Mouse (Mus musculus): ENCODE measurements around the gene Cldn9.

Cldn9 gene

DNA sequence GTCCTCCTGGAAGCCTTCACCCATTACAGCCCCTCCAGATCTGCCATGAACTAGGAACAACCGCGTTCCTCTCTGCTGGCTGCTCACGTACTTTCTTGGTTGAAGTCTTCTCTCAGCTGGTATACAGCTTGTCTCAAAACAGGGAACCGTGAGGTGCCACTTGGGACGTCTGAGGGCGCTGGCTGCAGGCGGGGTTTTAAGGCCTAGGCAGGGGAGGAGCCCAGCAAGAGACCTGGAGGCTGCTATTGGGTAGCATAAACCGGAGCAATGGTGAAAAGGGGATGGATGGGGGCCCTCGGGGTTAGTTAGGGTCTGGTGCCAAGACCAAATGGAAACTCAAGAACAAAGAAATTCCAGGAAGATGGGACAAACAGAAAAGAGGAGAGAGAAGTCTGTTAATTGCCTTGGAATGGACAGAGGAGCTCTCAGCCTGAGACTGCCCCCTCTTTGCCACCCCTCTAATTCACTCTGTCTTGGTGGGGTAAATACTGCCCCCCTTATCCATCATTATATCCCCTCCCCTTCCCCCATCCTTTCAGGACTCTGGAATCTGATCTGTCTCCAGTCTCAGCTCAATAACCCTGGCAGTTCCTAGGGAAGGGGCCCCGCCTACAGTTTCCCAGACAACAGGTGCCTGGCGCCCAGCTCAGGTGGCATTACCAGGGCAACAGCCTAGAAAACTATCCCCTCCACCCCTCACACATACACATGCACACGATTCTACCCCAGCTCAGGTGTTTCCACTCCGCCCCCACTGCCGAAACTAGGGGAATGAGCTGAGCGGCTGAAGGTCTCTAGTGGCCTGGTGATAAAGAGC is at the start of gene Cldn9:
TSS of gene Cldn9 (minus strand) at position 171 of the 817 bp plus-strand sequence.
- DNase-seq = no peak

DNA sequence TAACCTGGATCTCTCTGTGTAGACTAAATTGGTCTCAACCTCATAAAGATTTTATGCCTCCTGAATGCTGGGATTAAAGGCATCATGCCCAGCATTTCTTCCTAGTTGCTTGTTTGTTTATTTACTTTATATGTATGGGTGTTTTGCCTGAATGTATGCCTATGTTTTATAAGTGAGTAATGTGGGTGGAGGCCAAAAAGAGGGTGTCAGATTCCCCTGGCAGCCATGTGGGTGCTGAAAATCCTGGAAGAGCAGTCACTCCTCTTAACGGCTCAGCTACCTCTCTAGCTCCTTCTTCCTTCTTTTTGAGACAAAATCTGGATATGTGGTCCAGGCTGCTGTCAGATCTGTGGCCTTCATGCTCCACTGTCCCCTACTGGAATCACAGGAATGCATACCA is 46.6 kb upstream of the Cldn9 start:
- no peak for DNase-seq

DNA sequence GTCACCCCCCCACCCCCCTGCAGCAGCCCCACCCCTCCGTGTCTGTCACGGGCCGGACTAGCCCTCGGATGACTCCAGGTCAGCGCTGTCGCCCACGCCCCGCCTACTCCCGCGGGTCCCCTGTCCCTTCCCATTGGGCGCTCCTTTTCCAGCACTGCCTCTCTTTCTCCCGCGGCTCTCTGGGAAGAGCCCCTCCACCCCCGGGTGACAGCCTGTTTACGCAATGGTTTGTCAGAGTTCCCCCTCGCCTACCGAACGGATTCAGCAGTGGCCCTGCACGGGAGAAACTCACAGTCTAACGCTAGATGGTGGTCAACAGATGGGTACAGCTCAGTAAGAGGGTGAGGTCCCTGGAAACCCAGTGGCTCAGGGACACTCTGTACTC is 42.9 kb upstream of the Cldn9 start:
- peak; percentile 88 for DNase-seq

DNA sequence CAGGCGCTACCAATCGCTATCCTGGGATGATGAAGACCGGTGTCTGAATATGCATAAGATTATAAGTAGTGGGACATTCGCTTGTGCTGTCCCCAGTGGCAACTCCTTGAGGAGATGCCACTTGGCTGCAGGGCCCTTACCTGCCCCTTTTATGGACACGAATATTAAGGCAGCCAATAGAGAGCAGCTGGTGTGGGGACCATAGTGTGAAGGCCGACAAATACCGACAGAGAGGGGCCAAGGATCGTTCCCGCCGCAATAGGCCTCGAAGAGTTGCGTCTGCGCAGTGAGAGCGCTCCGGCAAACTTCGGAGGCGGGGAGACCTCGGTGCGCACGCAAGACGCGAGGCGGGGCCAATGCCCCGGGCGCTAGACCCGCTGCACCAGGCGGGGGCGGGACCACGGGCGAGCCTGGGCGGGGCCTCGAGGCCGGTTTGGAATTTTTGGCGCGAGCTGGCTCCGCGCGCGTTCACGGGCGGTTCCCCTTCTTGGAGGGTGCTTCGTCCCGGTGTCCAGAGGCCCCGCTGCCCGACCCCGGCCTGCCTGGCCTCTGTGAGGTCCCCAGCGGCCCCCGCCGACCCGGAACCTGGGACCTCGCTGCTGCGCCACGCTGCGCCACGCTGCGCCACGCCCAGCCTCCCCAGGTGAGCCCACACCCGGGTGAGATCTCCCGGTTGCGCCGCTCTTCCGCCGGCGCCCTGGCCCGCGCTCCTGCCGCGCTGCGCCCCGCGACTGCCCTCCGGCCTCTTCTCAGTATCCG is 42.4 kb upstream of the Cldn9 start, which contains the start of gene Pkmyt1:
TSS of gene Pkmyt1 (plus strand) at position 338 of the 759 bp plus-strand sequence.
- DNase-seq = peak; percentile 96

DNA sequence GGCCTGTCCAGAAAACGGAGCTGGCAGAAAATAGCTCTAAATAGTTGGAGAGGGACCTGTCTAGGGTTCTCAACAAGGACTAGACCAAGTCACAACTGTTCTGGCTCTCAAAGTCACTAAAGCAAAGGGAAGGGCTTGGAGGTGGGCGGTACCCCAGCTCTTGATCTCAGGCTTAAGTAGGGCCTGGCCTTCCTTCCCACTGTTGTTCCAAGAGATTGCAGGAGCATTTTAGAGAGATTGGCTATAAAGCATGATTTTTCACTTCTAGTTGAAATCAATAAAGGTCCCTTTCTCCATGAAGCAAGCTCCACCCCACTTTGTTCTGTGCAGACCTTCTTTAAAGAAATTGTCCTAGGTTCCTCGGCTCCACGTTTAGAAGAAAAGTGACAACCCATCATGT is 41.7 kb upstream of the Cldn9 start:
- no peak for DNase-seq

DNA sequence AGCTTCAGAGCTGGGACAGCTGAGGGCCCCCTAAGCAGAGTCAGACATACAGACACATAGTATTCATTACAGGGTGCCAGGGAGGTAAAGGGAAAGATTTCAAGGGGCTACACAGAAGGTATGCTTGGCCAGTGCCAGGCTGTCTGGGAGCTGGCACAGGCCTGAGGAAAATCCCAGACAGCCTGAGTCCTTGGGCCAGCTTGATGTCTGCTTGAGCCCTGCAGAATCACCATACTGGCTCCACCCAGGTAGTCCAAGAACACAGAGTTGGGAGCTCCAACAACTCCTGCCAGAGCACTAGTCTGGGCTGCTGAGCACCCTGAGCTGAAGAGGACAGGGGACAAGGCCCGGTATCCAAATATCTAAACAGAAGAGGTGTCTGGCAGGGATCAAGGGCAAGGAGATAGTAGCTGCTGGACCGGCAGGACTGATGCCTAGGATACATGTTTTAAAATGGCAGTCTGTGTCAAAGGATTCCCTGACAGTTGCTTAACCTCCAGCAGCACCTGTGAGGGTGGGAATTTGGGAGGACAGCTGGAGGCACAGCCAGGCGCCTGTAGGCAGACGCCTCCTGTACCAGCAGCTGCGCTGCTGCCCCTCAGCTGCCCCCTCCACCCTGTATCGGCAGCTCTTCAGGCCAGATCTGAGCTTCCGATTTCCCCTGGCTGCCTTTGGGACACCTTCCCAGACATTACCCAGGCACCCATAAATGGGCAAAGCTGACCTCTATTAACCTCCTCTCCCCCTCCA is 38.7 kb upstream of the Cldn9 start, which contains the start of gene 1520401A03Rik:
TSS of gene 1520401A03Rik (minus strand) at position 408 of the 750 bp plus-strand sequence.
- no peak for DNase-seq

DNA sequence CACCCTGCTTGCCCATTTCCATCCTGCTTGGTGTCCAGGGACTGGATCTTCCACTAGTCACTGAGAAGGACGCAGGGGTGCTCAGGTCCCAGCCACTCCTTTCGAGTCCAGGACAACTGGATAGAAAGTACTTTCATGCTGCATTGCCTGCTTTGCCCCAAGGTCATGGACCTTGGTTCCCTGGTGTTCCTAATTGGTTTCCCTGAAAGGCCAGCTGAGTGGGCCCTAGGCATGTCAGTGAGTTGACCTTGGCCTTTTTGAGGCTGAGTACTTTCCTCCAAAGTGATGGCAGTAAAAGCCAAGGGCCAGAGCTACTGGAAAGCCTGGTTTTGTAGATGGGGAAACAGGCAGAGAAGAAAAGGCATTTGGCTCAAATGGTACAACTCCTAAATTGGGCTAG is 38.1 kb upstream of the Cldn9 start:
- DNase-seq = no peak

DNA sequence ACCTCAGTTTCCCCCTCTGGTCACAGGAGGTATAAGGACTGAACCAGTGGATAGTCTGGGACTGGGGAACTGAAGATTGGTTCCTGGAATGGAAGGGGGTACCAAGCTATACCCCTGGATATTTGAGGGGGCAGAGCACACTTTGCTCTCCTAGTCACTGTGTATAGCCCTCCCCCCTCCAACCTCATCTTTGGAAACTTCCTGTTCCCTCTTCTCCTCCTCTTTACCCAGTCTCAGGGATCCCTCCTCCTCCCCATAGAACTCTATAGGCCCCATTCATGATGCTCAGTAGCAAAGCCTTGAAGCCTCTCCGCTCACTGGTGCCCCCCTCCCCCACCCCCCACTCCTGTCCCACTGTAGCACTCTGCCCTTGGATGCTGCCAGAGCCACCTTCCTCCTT is 35.6 kb upstream of the Cldn9 start:
- no peak for DNase-seq

DNA sequence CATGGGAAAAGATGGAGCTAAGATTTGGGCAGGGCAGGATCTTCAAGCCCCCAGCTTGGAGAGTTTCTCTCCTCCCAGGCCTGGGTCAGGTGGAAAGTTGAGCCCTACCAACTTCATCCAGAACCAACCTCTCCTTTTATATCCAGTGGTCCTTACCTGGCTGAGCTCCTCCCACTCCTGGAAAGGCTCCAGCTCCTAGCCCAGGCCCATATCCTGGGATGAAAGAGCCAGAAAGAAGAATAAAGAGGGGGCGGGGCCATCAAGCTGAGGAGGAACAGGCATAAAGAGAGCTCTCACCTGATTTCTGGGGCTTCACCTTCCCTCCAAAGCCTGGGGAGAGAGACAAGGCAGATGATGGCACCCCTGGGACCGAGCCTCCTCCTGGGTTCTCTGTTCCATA is 33.2 kb upstream of the Cldn9 start:
- no peak for DNase-seq

DNA sequence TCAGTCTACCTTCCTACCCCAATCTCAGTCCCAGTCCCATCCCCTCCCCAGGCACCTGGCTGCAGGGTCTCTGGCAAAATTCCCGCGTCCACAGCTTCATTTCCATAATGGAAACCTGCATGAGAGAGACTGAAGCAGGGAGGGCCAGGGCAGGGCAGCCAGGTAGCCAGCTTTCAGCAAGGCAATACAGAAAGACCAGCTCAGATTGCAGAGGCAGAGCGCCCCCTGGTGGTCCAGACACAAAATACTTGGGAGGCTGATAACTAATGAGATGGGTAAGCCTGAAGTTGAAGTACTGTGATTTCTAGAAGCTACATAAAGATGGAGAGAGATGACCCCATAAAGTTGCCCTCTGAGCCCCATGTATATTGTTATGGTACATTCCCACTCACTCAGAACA is 22.4 kb upstream of the Cldn9 start:
- peak; percentile 79 for DNase-seq

DNA sequence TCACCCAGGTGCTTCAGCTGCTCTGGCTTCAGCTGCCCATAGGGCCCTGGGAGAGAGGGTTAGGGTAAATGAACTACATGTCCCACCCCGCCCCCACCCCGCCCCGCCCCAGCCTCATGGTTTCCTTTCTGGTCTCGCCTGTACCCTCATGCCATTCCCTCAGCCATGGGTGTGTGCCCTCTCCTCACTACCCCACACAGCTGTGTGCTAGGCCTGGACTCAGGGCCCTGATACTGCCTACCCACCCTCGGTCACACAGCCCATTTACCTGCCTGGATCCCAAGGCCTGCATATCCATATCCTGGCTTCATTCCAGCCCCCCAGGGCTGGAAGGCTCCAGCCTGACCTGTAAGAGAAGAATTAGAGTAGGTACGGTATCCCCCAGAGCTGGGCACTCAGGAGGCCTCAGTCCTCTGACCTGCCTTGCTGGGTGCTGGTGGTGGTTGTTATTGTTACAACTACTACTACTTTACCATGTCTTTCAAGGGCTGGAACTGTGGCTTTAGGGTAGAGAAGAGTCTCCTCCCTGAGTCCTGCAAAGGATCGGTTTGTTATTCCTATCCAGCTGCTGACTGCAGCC is 21.8 kb upstream of the Cldn9 start:
- no peak for DNase-seq

DNA sequence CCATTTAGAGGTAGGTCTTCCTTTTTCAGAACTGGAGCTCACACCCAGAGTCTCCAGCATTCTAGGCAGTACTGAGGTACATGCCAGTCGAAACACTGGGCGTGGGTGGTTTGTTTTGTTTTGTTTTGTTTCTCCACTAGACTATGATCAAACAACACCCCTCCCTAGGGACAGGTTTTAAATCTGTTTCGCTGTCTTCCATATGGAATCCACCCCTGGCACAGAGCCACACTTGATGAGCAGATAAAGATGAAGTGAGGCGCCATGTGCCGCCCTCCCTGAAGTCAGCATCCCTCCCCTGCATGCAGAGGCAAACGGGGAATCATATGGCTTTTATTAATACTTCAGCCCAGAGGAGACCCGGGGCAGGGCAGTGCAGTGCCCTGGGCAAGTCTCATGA is 20.9 kb upstream of the Cldn9 start:
- DNase-seq = no peak

DNA sequence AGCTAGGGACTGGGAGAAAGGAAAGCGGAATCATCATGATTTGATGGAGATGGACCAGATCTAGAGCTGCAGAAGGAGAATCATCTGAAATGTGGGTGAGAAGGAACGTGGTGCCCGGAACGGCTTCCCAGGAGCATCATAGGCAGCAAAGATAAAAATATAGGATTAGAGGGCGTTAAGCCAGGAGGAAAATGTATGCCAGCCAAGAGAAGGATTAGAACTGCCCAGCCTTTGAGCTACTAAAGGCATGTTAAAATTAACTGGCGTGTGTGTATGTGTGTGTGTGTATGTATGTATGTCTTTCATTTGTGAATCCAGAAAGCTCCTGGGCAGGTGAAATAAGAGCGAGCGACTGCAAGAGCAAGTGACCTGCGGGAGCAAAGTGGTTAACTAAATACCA is 19.5 kb upstream of the Cldn9 start:
- no peak for DNase-seq

DNA sequence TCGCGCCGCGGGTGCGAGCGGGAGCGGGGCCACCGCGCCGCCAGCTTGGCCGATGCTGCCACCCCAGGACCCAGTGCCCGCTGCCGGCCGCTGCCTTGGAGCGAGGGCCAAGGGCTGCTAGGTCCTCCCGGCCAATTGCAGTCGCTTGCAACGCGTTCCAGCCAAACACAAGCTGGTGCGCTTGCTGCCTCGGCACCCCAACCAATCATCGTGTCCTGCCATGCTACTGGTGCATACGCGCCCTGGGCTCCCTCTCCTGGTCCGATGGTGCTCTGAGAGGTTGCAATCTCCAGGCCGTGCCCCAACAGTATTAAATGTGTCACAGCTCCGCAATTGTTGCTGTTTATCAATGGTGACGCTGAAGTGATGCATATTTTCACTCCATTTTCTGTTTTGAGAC is 16.3 kb upstream of the Cldn9 start:
- DNase-seq = peak; percentile 97

DNA sequence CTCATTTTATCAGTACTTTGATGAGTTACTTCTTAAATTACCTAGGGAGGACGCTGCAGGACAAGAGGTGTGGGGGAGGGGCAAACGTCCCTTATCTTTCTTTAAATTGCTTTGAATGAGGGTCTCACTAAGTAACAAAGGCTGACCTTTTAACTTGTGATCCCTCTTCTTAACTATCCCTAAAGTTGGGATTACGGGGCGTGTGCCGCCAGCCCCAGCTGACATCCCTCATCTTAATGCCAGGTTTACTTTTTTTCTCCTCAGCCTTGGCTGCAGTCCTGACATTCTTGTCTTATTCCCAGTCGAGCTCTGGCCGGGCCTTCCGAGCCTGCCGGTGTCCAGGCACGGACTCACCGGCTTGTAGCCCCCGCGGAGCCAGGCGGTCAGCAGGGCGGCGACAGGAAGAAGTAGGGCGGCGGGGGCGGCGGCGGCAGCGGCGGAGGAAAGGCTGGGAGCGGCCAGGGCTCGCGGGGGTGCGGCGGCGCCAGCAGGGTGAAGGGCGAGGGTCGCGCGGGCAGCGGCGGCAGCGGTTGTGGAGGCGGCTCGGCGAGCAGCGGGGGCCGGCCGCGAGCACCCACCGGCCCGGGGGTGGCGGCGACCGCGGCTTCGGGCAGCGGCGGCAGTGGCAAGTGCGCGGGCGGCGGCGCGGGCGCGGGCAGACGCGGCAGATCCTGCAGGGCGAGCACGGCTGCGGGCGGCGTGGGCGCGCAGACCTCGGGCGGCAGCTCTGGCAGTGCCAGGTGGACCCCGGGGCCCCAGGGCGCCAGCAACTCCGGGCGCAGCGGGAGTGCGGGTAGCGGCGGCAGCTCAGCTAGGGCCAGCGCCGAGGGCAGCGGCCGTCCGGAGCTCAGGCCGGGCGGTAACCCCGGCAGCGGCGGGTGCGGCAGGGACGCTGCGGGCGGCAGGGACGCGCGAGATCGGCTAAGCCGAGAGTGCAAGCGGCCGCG is 15.6 kb upstream of the Cldn9 start:
- DNase-seq = peak; percentile 71

DNA sequence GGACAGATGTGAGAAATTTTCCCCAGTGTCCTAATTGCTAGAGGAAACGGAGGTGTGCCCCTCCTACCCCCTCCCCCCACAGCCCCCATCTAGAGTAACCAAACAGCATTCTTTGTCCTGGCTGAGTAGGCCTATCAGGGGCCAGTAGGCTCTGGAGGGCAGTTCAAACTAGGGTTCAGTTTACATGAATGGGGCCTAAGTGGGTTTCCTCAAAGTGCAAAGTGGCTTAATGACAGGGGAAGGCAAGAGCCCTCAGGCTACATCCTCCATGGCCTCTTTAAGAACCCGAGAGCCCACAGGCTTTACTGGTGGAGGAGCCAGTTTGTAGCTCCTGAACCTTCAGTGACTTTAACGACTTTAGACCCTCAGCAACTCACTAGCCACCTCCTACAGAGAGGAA is 12.0 kb upstream of the Cldn9 start:
- DNase-seq = no peak

DNA sequence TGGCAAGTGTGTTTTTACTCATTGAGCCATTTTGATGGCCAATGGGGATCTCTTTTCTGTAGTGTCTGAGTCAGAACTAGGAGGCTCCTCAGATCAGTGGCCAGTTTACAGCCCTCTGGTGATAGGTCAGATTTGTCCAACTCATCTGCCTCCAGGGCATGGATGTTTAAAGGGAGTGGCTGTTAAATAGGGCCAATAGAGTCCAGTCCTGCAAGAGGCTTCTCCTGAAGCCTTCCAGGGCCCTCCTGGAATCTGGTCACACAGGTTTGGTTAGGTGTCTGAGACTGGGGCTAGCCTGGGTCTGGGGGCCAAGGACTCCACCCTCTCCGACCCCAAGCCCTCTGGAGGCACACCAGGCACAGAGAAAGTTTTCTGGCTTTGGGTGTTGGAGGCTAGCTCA is 10.7 kb upstream of the Cldn9 start:
- no peak for DNase-seq

DNA sequence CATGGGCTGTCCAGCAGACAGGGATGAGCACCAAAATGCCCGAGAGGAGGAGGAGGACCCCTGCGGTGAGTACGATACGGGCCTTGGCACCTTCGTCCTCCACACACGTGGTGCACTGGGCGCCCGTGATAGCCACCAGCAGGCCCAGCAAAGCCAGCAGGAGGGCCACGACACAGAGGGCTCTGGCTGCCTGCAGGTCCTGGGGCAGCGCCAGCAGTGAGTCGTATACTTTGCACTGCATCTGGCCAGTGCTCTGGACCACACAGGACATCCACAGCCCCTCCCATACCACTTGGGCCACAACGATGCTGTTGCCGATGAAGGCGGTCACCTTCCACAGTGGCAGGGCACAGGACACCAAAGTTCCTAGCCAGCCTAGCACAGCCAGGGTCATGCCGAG is 600 bp downstream of the Cldn9 start:
- no peak for DNase-seq

DNA sequence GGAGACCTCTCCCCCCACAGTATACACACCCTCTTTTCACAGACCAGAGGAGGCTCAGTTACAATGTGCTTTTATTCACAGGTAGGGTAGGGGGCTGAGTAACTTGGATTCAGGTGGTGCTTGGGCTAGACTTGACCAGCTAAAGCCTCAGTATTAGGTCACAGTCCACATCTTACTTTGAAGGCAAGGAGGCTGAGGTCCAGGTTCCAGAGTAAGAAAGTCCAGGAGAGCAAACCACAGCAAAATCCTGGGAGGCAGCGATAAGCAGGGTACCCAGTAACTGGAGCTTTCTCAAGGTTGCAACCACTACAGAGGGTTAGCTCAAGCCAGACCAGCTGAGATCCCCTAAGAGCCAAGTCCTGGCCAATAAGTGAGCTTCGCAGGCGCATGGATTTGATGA is 1.3 kb downstream of the Cldn9 start:
- DNase-seq = no peak

DNA sequence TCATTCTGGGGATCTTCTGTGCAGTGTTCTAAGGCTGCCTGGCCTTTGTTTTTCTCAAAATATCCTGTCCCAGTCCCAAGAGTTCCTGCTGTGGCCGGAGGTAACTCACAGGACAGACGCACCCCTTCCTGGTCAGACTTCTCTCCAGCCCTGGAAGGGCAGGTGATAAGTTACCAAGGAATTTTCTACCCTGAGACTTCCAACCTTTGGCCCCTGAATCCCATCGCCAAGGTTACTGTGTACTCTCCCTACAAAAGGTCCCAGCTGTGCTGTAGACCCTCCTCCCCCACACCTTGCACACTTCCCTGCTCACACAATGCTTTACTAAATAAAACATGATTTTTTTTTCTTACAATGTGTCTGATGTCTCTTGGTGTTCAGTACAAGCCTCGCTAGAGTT is 1.7 kb downstream of the Cldn9 start:
- DNase-seq = no peak

DNA sequence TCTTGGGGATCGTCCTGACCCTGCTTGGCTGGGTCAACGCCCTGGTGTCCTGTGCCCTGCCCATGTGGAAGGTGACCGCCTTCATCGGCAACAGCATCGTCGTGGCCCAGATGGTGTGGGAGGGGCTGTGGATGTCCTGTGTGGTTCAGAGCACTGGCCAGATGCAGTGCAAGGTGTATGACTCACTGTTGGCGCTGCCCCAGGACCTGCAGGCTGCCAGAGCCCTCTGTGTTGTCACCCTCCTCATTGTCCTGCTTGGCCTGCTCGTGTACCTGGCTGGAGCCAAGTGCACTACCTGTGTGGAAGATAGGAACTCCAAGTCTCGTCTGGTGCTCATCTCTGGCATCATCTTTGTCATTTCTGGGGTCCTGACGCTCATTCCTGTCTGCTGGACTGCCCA is 2.7 kb downstream of the Cldn9 start:
- DNase-seq = peak; percentile 46

DNA sequence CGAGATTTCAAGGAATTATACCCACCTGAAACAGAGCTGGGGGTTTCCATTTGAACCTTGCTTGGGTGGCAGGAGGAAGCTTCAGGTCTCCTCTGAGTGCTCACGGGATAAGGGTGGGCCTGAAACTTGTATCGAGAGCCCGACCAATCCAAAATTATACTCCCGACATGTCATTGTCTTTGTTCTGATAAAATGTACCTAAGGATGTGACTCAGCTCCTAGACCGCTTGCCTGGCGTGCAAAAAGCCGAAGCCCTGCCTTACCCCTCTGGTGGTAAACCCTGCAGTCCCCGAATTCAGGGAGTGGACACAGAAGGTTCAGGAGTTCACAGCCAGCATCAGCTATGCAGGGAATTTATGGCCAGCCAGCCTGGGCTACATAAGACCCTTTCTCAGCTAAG is 3.5 kb downstream of the Cldn9 start:
- DNase-seq = peak; percentile 23
